Mouse (Mus musculus) skeletal muscle tissue, postnatal 0 days (tissue): ENCODE measurements around the gene Epm2aip1. TPM values are rescaled to one million over a fixed set of nuclear protein-coding genes. Genes with fewer than 3 reads are reported as not detected.

Experiments
- polyA plus RNA-seq: library from polyadenylated mRNA; unstranded; fragments of >200 nt; fragmentation: Nextera tagmentation; extraction: Ambion mirVana; gene quantifications from 2 replicates; pipeline ENCODE4 v1.2.1, GENCODE M21; 2015

Epm2aip1 gene
- 13.0 and 15.9 TPM in 2 replicates for polyA plus RNA-seq

GRCm38 (mm10) chr9:111271434-111272160, at the start of gene Epm2aip1, which contains the start of gene Mlh1:
Gene Epm2aip1 (plus strand): TSS chr9:111271929.
Gene Mlh1 (minus strand): TSS chr9:111271791.

GRCm38 (mm10) chr9:111311031-111311842, 39.5 kb downstream of the Epm2aip1 start, which contains the start of gene Trank1:
Gene Trank1 (plus strand): TSS chr9:111311739.

Other genes with a start within 250 kb of the Epm2aip1 start
- gene Ccrl2, start 214.4 kb upstream of the Epm2aip1 start, polyA plus RNA-seq, result 0.93 and 1.4 TPM in 2 replicates
- 44.5 and 47.5 TPM in 2 replicates for gene Lrrfip2, start 154.3 kb upstream of the Epm2aip1 start, polyA plus RNA-seq
- gene Mlh1, start 138 bp upstream of the Epm2aip1 start, polyA plus RNA-seq, result 12.0 and 15.1 TPM in 2 replicates
- 0.51 and 0.55 TPM in 2 replicates for gene Trank1, start 39.8 kb downstream of the Epm2aip1 start, polyA plus RNA-seq
- gene Dclk3, start 167.2 kb downstream of the Epm2aip1 start, polyA plus RNA-seq, result 0.69 and 0.71 TPM in 2 replicates